Mouse (Mus musculus): Measurements from ENCODE around the gene Chd1l. TPM values are rescaled to one million over a fixed set of nuclear protein-coding genes. Genes with fewer than 3 reads are reported as not detected.

Gene Chd1l
- polyA plus RNA-seq, 1 experiment from 2014 or later, result 8.5 TPM

Other genes with a start within 250 kb of the Chd1l start
- gene Olfr1402, start 188.2 kb downstream of the Chd1l start, polyA plus RNA-seq (2015; fragmentation: Nextera tagmentation; extraction: Ambion mirVana), result not detected in 2 replicates
- 0.66 and 1.0 TPM in 2 replicates for gene Fmo5, start 18.6 kb upstream of the Chd1l start, polyA plus RNA-seq (2015; fragmentation: Nextera tagmentation; extraction: Ambion mirVana)
- 9.5 and 10.0 TPM in 2 replicates for gene Prkab2, start 48.0 kb upstream of the Chd1l start, polyA plus RNA-seq (2015; fragmentation: Nextera tagmentation; extraction: Ambion mirVana)
- not detected in 2 replicates for gene Gm17651, start 64.5 kb upstream of the Chd1l start, polyA plus RNA-seq (2015; fragmentation: Nextera tagmentation; extraction: Ambion mirVana)

Data from forebrain, embryonic 15.5 days (tissue).